Mouse (Mus musculus): ENCODE measurements at regions not wholly inside any gene's neighbourhood (a gene's known extent, or its start where the extent isn't known, plus 50 kb on each side); places are given as distances from the start of the nearest gene placed in this dataset.

DNA sequence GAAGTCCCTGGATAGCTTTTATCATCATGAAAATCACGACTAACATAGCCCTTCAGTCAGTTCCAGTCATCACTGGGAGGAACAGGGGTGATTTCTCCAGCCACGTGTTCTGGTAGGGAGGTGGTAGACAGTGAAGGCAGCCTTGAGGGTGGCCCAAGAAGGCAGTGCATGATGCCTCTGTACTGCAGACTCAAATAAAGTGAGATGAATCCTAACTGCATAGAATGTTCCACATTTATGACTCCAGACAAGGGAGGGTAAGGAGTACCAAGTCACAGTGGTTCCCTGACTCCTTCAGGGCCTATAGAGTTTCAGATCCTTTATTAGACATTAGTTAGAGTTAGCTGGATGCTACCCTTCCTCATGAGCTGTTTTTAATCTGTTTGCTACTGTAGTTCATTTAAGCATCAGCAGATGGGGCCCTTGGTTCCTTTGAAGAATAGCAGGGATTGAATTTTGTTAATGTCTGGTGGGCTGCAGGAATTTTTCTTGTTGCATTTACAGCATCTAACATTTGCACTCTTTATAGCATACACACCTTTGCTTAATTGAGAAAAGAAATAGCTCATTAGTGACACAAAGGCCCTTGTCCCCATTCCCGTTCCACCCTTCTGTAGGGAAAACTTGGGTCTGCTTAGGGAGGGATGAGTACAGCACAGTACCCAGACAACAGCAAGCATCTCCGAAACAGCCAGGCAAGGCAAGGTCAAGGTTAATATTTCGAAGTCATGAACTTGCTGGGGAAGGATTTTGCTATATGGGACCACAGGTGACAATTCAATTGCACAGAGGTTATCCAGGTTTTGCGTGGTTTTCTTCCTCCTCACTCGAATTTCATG lies 359.0 kb upstream of the Pkn2 start:
- Histone ChIP-seq H3K27ac (ENCODE audit: control insufficient read depth, insufficient read depth, low read depth, low read length, poor library complexity) (no peak overlapping the region), H3K4me3 (replicated peaks; ENCODE audit: control insufficient read depth, low read depth, low read length) (no peak overlapping the region), H3K4me1 (ENCODE audit: control insufficient read depth, insufficient read depth, low read length) (no peaks in the 10 kb centered on the region)
- TF ChIP-seq POLR2A (IDR thresholded peaks at IDR 0.05; ENCODE audit: borderline replicate concordance, control insufficient read depth, low read depth, low read length) (no peak), CTCF (IDR thresholded peaks at IDR 0.05; ENCODE audit: control insufficient read depth, insufficient read depth, low read length) (no peak)
- 71% methylated on average over 7 of the region's 7 CpGs for WGBS

GRCm38 (mm10) chr3:143238546-143238945 lies 356.7 kb upstream of the Pkn2 start:
- H3K4me1 ChIP-seq (ENCODE audit: control insufficient read depth, insufficient read depth, low read length): no peaks in the 10 kb centered on the region
- TF ChIP-seq CTCF (IDR thresholded peaks at IDR 0.05; ENCODE audit: control insufficient read depth, insufficient read depth, low read length): no peak
- no peak for TF ChIP-seq POLR2A (IDR thresholded peaks at IDR 0.05; ENCODE audit: borderline replicate concordance, control insufficient read depth, low read depth, low read length)
- 81% methylated on average over 6 of the region's 6 CpGs for WGBS

DNA sequence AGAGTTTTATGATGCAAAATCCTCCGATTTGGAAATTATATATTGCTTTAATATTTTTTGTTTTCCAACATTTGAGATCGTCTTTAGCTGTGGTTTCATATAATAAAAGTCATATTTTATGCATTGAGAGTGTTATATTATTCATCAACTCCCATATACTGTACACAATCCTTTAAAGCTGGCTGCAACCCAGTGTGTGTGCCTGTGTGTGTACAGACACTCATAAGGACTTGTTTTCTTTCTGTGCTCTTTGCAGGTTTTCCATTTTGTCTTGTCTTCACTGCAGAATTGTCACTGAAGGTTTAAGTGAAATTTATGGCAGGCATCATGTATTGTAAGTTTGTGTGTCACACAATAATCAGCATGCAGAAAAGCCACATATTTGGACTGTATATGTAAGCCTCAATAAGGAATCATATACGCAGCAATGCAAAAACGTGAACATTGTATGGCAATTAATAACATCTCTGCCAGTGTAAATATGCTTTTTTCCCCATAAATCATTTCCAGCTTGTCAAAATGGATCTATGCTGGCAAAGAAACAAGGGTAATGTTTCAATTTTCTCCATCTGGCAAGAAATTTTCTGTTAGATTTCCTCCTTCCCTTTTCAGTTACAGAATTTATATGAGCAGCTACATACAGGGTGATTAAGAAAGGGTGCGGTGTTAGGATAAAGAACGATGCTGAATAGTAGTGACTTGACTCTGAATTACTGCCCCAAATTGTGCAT lies 342.4 kb upstream of the Pkn2 start:
- no peaks in the 10 kb centered on the region for H3K4me1 ChIP-seq (ENCODE audit: control insufficient read depth, insufficient read depth, low read length)
- no peak for TF ChIP-seq CTCF (IDR thresholded peaks at IDR 0.05; ENCODE audit: control insufficient read depth, insufficient read depth, low read length)
- no peak for TF ChIP-seq POLR2A (IDR thresholded peaks at IDR 0.05; ENCODE audit: borderline replicate concordance, control insufficient read depth, low read depth, low read length)
- 70% methylated on average over 6 of the region's 6 CpGs for WGBS
- no peak overlapping the region for H3K4me3 ChIP-seq (replicated peaks; ENCODE audit: control insufficient read depth, low read depth, low read length)
- H3K27ac ChIP-seq (ENCODE audit: control insufficient read depth, insufficient read depth, low read depth, low read length, poor library complexity): no peak overlapping the region

More at GRCm38 (mm10) chr3:143238546-143238945, 356.7 kb upstream of the Pkn2 start:
- Histone ChIP-seq H3K27ac (ENCODE audit: control insufficient read depth, insufficient read depth, low read depth, low read length, poor library complexity) (no peak overlapping the region), H3K4me3 (replicated peaks; ENCODE audit: control insufficient read depth, low read depth, low read length) (no peak overlapping the region)

GRCm38 (mm10) chr3:143193263-143193970 lies 311.6 kb upstream of the Pkn2 start:
- H3K4me1 ChIP-seq (ENCODE audit: control insufficient read depth, insufficient read depth, low read length): no peaks in the 10 kb centered on the region
- H3K4me3 ChIP-seq (replicated peaks; ENCODE audit: control insufficient read depth, low read depth, low read length): no peak overlapping the region
- TF ChIP-seq POLR2A (IDR thresholded peaks at IDR 0.05; ENCODE audit: borderline replicate concordance, control insufficient read depth, low read depth, low read length) (no peak), CTCF (IDR thresholded peaks at IDR 0.05; ENCODE audit: control insufficient read depth, insufficient read depth, low read length) (no peak)
- no peak overlapping the region for H3K27ac ChIP-seq (ENCODE audit: control insufficient read depth, insufficient read depth, low read depth, low read length, poor library complexity)
- WGBS: 84% methylated on average over 6 of the region's 6 CpGs

- TF ChIP-seq POLR2A (IDR thresholded peaks at IDR 0.05; ENCODE audit: borderline replicate concordance, control insufficient read depth, low read depth, low read length) (no peak), CTCF (IDR thresholded peaks at IDR 0.05; ENCODE audit: control insufficient read depth, insufficient read depth, low read length) (no peak)
- 68% methylated on average over 7 of the region's 7 CpGs for WGBS
- Histone ChIP-seq H3K27ac (ENCODE audit: control insufficient read depth, insufficient read depth, low read depth, low read length, poor library complexity) (no peak overlapping the region), H3K4me3 (replicated peaks; ENCODE audit: control insufficient read depth, low read depth, low read length) (no peak overlapping the region), H3K4me1 (ENCODE audit: control insufficient read depth, insufficient read depth, low read length) (no peaks in the 10 kb centered on the region)
Measured at GRCm38 (mm10) chr3:143188931-143189330, 307.1 kb upstream of the Pkn2 start.

GRCm38 (mm10) chr3:143173971-143174370 lies 292.2 kb upstream of the Pkn2 start:
- TF ChIP-seq CTCF (IDR thresholded peaks at IDR 0.05; ENCODE audit: control insufficient read depth, insufficient read depth, low read length): no peak
- H3K4me1 ChIP-seq (ENCODE audit: control insufficient read depth, insufficient read depth, low read length): no peaks in the 10 kb centered on the region
- WGBS: 77% methylated on average over 4 of the region's 4 CpGs
- no peak overlapping the region for H3K4me3 ChIP-seq (replicated peaks; ENCODE audit: control insufficient read depth, low read depth, low read length)
- H3K27ac ChIP-seq (ENCODE audit: control insufficient read depth, insufficient read depth, low read depth, low read length, poor library complexity): no peak overlapping the region

DNA sequence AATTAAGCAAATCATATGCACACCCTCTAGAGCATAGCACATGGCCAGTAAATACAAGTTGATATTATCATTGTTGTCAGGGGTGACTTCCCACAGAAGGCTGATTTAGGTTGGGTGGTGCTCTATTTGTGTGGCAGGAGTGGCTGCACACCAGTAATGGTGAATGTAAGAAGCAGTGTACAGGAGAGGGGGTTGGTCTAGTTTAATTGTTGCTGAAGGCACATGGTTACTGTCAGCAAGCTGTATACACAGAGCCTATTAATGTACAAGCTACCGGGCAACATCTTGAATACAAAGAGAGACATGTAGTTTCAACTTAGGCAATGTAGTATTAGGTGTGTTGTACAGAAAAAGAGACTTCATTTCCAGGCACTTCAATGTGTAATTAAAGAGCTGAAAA lies 280.6 kb upstream of the Pkn2 start:
- TF ChIP-seq CTCF (IDR thresholded peaks at IDR 0.05; ENCODE audit: control insufficient read depth, insufficient read depth, low read length) (no peak), POLR2A (IDR thresholded peaks at IDR 0.05; ENCODE audit: borderline replicate concordance, control insufficient read depth, low read depth, low read length) (no peak)
- WGBS: 82% methylated on average over 1 of the region's 1 CpGs
- no peak overlapping the region for H3K4me3 ChIP-seq (replicated peaks; ENCODE audit: control insufficient read depth, low read depth, low read length)
- H3K4me1 ChIP-seq (ENCODE audit: control insufficient read depth, insufficient read depth, low read length): no peaks in the 10 kb centered on the region
- H3K27ac ChIP-seq (ENCODE audit: control insufficient read depth, insufficient read depth, low read depth, low read length, poor library complexity): no peak overlapping the region

GRCm38 (mm10) chr3:143161993-143162392 lies 280.2 kb upstream of the Pkn2 start:
- Histone ChIP-seq H3K4me3 (replicated peaks; ENCODE audit: control insufficient read depth, low read depth, low read length) (no peak overlapping the region), H3K27ac (ENCODE audit: control insufficient read depth, insufficient read depth, low read depth, low read length, poor library complexity) (no peak overlapping the region), H3K4me1 (ENCODE audit: control insufficient read depth, insufficient read depth, low read length) (no peaks in the 10 kb centered on the region)
- WGBS: 87% methylated on average over 6 of the region's 6 CpGs
- TF ChIP-seq CTCF (IDR thresholded peaks at IDR 0.05; ENCODE audit: control insufficient read depth, insufficient read depth, low read length): no peak
- no peak for TF ChIP-seq POLR2A (IDR thresholded peaks at IDR 0.05; ENCODE audit: borderline replicate concordance, control insufficient read depth, low read depth, low read length)
